Mouse (Mus musculus): ENCODE data around the gene Klhl25. TPM values are rescaled to one million over a fixed set of nuclear protein-coding genes. Genes with fewer than 3 reads are reported as not detected.
"Not testable (repeated sequence)": the region's sequence is repeated elsewhere in the genome, so short reads cannot be mapped to it uniquely, and the experiment has no call there.

Gene Klhl25
- polyA plus RNA-seq, 1 experiment: 7.6 TPM

- no peak for TF ChIP-seq POLR2A (IDR thresholded peaks at IDR 0.05; ENCODE audit: low read depth, low read length)
- Histone ChIP-seq H3K27ac (ENCODE audit: insufficient read depth, low read length) (no peak overlapping the region), H3K4me1 (ENCODE audit: control insufficient read depth, insufficient read depth, low read length) (peaks cover 6% of the 10 kb centered on the region; the same call in 1 of the 2 replicates), H3K4me3 (ENCODE audit: insufficient read depth, low read length) (no peak overlapping the region)
Measured at GRCm38 (mm10) chr7:75854231-75854925, 6.3 kb downstream of the Klhl25 start.

DNA sequence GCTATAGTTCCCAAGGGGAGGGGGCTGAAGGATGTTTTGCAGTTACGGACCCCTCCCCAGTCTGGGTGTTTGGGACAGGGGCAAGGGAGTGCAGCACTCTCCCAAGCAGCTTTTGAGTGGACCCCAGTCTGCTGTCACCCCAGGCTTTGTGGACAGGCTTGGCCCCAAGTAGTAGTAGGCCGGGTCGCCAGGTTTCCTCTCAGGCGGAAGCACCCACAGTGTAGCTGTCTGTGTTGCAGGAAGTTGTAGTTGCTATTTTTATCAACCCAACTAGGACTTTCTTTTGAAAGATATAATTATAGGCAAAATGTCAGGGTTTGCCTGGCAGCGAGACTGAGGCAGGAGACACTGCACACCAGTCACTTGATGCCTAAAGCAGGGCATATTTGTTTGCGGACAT lies 6.9 kb downstream of the Klhl25 start:
- H3K27ac ChIP-seq (ENCODE audit: insufficient read depth, low read length): no peak overlapping the region
- peaks cover 6% of the 10 kb centered on the region; the same call in 1 of the 2 replicates for H3K4me1 ChIP-seq (ENCODE audit: control insufficient read depth, insufficient read depth, low read length)
- no peak for TF ChIP-seq CTCF (IDR thresholded peaks at IDR 0.05; ENCODE audit: borderline replicate concordance, insufficient read depth, low read length)
- no peak for TF ChIP-seq POLR2A (IDR thresholded peaks at IDR 0.05; ENCODE audit: low read depth, low read length)
- no peak overlapping the region for H3K4me3 ChIP-seq (ENCODE audit: insufficient read depth, low read length)

DNA sequence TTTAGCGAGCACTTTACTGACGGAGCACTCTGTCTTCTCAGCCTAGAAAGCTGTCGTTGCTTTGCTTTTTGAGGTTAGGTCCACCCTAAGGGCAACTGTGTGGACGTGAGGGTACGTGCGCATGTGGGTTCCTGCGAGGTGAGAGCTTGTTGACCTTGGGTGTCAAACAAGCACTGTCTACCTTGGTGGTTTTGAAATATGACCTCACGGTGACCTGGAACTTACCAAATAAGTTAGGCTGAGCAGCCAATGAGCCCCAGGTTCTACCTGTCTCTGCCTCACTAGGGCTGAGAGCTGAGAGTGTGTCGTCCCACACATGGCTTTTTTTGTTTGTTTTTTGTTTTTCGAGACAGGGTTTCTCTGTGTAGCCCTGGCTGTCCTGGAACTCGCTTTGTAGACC lies 8.1 kb downstream of the Klhl25 start:
- no peak overlapping the region for H3K27ac ChIP-seq (ENCODE audit: insufficient read depth, low read length)
- H3K4me1 ChIP-seq (ENCODE audit: control insufficient read depth, insufficient read depth, low read length): peaks cover 6% of the 10 kb centered on the region; the same call in 1 of the 2 replicates

DNA sequence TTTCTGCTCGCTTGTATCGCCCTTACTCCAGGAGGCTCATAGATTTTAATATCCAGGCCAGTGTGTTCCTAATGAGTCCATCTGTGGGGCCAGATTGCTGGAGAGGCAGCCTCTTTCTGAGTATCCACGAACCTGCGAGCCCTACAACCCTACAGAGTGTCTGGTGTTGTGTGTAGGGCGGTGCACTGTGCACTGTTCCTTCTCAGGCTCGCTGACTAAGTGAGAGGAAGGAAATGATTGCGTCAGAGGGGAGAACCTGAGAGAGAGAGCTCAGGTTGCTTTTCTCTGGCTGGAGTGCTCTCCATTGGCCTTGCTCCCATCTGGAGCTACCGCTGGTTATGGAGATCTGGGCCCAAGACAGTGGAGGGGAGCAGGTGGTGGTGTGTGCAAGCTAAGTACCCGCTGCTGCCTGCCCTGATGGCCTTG lies 11.7 kb downstream of the Klhl25 start:
- Histone ChIP-seq H3K4me1 (ENCODE audit: control insufficient read depth, insufficient read depth, low read length) (no peaks in the 10 kb centered on the region), H3K27ac (ENCODE audit: insufficient read depth, low read length) (no peak overlapping the region), H3K4me3 (ENCODE audit: insufficient read depth, low read length) (no peak overlapping the region)
- TF ChIP-seq CTCF (IDR thresholded peaks at IDR 0.05; ENCODE audit: borderline replicate concordance, insufficient read depth, low read length) (no peak), POLR2A (IDR thresholded peaks at IDR 0.05; ENCODE audit: low read depth, low read length) (no peak)

More for the DNA sequence above, 8.1 kb downstream of the Klhl25 start:
- no peak overlapping the region for H3K4me3 ChIP-seq (ENCODE audit: insufficient read depth, low read length)
- no peak for TF ChIP-seq CTCF (IDR thresholded peaks at IDR 0.05; ENCODE audit: borderline replicate concordance, insufficient read depth, low read length)
- TF ChIP-seq POLR2A (IDR thresholded peaks at IDR 0.05; ENCODE audit: low read depth, low read length): no peak

- H3K27ac ChIP-seq (ENCODE audit: insufficient read depth, low read length); H3K4me1 ChIP-seq (ENCODE audit: control insufficient read depth, insufficient read depth, low read length); H3K4me3 ChIP-seq (ENCODE audit: insufficient read depth, low read length): not testable (repeated sequence)
Measured at GRCm38 (mm10) chr7:75861638-75862426, 13.7 kb downstream of the Klhl25 start.

- H3K4me1 ChIP-seq (ENCODE audit: control insufficient read depth, insufficient read depth, low read length); H3K4me3 ChIP-seq (ENCODE audit: insufficient read depth, low read length); H3K27ac ChIP-seq (ENCODE audit: insufficient read depth, low read length): not testable (repeated sequence)
Measured at GRCm38 (mm10) chr7:75862427-75862781, 14.3 kb downstream of the Klhl25 start.

GRCm38 (mm10) chr7:75863248-75863911 lies 15.3 kb downstream of the Klhl25 start:
- H3K4me3 ChIP-seq (ENCODE audit: insufficient read depth, low read length); H3K4me1 ChIP-seq (ENCODE audit: control insufficient read depth, insufficient read depth, low read length); H3K27ac ChIP-seq (ENCODE audit: insufficient read depth, low read length): not testable (repeated sequence)

DNA sequence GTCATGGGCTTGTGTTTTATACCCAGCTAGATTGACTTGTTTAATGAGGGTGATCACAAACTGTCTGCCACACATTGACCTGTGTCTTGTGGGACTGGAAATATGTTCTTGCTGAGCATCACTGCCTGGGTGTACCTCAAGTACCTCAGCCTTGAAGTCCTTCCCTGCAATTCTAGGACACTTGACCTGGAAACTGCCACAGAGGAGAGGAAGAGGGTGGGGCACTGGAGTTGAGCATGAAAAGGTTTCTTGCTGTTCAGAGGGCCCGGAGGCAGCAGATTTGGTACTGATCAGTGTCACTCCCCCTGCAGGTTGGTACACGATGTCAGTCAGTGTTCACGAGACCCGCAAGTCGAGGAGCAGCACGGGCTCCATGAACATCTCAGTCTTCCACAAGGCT lies 16.9 kb downstream of the Klhl25 start:
- no peak overlapping the region for H3K4me3 ChIP-seq (ENCODE audit: insufficient read depth, low read length)
- no peak overlapping the region for H3K27ac ChIP-seq (ENCODE audit: insufficient read depth, low read length)
- no peak for TF ChIP-seq CTCF (IDR thresholded peaks at IDR 0.05; ENCODE audit: borderline replicate concordance, insufficient read depth, low read length)
- TF ChIP-seq POLR2A (IDR thresholded peaks at IDR 0.05; ENCODE audit: low read depth, low read length): no peak
- H3K4me1 ChIP-seq (ENCODE audit: control insufficient read depth, insufficient read depth, low read length): no peaks in the 10 kb centered on the region

GRCm38 (mm10) chr7:75866557-75866956 lies 18.4 kb downstream of the Klhl25 start:
- Histone ChIP-seq H3K4me3 (ENCODE audit: insufficient read depth, low read length) (no peak overlapping the region), H3K27ac (ENCODE audit: insufficient read depth, low read length) (no peak overlapping the region)
- TF ChIP-seq POLR2A (IDR thresholded peaks at IDR 0.05; ENCODE audit: low read depth, low read length): no peak
- no peak for TF ChIP-seq CTCF (IDR thresholded peaks at IDR 0.05; ENCODE audit: borderline replicate concordance, insufficient read depth, low read length)

DNA sequence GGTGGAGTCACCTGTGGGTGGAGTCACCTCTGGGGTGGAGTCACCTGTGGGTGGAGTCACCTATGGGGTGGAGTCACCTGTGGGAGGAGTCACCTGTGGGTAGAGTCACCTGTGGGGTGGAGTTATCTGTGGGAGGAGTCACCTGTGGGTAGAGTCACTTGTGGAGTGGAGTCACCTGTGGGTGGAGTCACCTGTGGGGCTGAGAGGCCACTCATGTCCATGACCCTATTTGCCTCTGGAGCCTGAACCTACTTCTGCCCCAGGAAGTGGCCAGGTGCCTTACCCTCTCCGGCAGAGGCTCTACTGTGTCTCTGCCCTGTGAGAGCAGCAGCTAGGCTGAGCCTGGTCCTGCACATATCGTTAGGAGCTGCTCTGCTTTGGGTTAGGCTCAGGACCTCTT lies 20.6 kb downstream of the Klhl25 start:
- TF ChIP-seq CTCF (IDR thresholded peaks at IDR 0.05; ENCODE audit: borderline replicate concordance, insufficient read depth, low read length) (no peak), POLR2A (IDR thresholded peaks at IDR 0.05; ENCODE audit: low read depth, low read length) (no peak)
- no peaks in the 10 kb centered on the region for H3K4me1 ChIP-seq (ENCODE audit: control insufficient read depth, insufficient read depth, low read length)
- no peak overlapping the region for H3K4me3 ChIP-seq (ENCODE audit: insufficient read depth, low read length)
- no peak overlapping the region for H3K27ac ChIP-seq (ENCODE audit: insufficient read depth, low read length)

More at GRCm38 (mm10) chr7:75866557-75866956, 18.4 kb downstream of the Klhl25 start:
- no peaks in the 10 kb centered on the region for H3K4me1 ChIP-seq (ENCODE audit: control insufficient read depth, insufficient read depth, low read length)

Measured in embryonic fibroblast, embryonic 13.5 days (primary cell).